Mouse (Mus musculus): ENCODE results near the gene Nufip2. TPM values are rescaled to one million over a fixed set of nuclear protein-coding genes. Genes with fewer than 3 reads are reported as not detected.
"Not testable (repeated sequence)": the region's sequence is repeated elsewhere in the genome, so short reads cannot be mapped to it uniquely, and the experiment has no call there.

The Nufip2 gene
- polyA plus RNA-seq, 1 experiment from 2014 or later, result 4.2 TPM

DNA sequence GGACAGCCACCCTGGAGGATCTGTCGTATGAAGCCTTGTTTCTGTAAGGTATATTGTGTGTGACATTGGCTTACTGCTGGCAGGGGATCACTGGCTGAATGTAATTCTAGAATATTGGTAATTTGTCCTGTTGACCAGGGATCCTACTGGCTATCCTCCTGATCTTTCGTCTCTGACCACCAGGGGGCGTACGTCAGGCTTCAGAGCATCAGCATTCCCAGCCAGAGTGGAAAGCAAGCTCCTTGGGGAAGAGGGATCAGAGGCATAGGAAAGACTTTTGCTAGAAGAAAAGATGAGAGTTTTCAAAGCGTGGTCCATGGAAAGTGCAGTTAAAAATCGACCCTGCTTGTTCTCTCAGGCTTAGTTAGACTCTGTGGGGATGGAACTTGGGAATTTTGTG is 51.3 kb downstream of the Nufip2 start:
- Histone ChIP-seq H3K9me3 (replicated peaks; ENCODE audit: control insufficient read depth, low read length) (no peaks in the 10 kb centered on the region), H3K27me3 (ENCODE audit: control insufficient read depth, insufficient read depth, low read length) (no peaks in the 10 kb centered on the region), H3K4me1 (ENCODE audit: control insufficient read depth, insufficient read depth, low read length) (no peaks in the 10 kb centered on the region), H3K4me3 (replicated peaks; ENCODE audit: low read length) (no peak overlapping the region), H3K27ac (ENCODE audit: low read length) (no peak overlapping the region), H3K4me2 (ENCODE audit: low read depth, low read length) (no peak overlapping the region), H3K9ac (ENCODE audit: low read length) (no peak overlapping the region), H3K36me3 (ENCODE audit: control insufficient read depth, insufficient read depth, low read length) (no peaks in the 10 kb centered on the region)
- whole genome bisulfite sequencing, result under 1% methylated on average over 6 of the region's 6 CpGs
- ATAC-seq (ENCODE audit: insufficient read depth, low FRiP score), result no peak

DNA sequence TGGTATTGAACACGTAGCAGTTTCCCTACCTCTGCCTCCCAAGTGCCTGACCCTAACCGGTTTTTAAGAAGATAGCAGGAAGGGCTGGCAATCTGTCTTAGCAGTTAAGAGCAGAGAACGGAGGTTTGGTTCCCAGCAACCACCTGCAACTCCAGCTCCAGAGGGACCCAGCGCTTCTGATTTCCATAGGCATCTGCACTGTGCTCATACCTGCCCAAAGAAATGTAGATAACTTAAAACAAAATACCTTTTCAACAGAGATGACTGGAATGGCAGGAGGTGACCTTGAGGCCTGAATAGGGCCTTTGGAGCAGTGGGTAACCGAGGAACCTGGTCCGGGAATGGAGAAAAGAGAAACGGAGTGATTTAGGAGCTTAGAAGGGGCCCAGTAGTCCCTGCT is 52.6 kb downstream of the Nufip2 start:
- H3K4me3 ChIP-seq (replicated peaks; ENCODE audit: low read length), result no peak overlapping the region
- no peak overlapping the region for H3K27ac ChIP-seq (ENCODE audit: low read length)
- no peak overlapping the region for H3K4me2 ChIP-seq (ENCODE audit: low read depth, low read length)
- 44% methylated on average over 7 of the region's 7 CpGs for WGBS
- no peaks in the 10 kb centered on the region for H3K27me3 ChIP-seq (ENCODE audit: control insufficient read depth, insufficient read depth, low read length)
- H3K9ac ChIP-seq (ENCODE audit: low read length), result no peak overlapping the region
- H3K36me3 ChIP-seq (ENCODE audit: control insufficient read depth, insufficient read depth, low read length), result no peaks in the 10 kb centered on the region
- no peaks in the 10 kb centered on the region for H3K9me3 ChIP-seq (replicated peaks; ENCODE audit: control insufficient read depth, low read length)
- H3K4me1 ChIP-seq (ENCODE audit: control insufficient read depth, insufficient read depth, low read length), result no peaks in the 10 kb centered on the region
- no peak for ATAC-seq (ENCODE audit: insufficient read depth, low FRiP score)

DNA sequence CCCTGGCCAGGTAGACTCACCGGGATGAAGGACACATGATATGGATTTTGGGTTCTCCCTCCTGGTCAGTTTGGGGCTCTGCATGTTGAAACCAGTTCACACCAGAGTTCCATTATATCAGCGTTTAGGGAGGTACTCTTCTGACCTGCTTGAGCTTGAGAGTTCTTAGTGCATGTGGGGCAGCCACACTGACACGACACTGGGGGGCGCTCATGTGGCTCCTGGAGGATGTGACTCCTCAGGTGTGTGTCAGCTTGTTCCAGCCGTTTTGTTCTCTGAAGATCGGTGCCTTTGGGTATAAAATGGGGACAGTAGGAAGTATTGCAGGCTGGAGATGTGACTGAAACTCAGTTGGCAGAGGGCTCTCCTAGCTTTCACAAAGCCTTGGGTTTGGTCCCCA is 58.0 kb downstream of the Nufip2 start:
- Histone ChIP-seq H3K36me3 (ENCODE audit: control insufficient read depth, insufficient read depth, low read length) (no peaks in the 10 kb centered on the region), H3K9ac (ENCODE audit: low read length) (no peak overlapping the region), H3K4me2 (ENCODE audit: low read depth, low read length) (no peak overlapping the region), H3K4me3 (replicated peaks; ENCODE audit: low read length) (no peak overlapping the region), H3K4me1 (ENCODE audit: control insufficient read depth, insufficient read depth, low read length) (no peaks in the 10 kb centered on the region), H3K9me3 (replicated peaks; ENCODE audit: control insufficient read depth, low read length) (no peaks in the 10 kb centered on the region), H3K27ac (ENCODE audit: low read length) (no peak overlapping the region), H3K27me3 (ENCODE audit: control insufficient read depth, insufficient read depth, low read length) (no peaks in the 10 kb centered on the region)
- no peak for ATAC-seq (ENCODE audit: insufficient read depth, low FRiP score)
- WGBS, result 32% methylated on average over 6 of the region's 6 CpGs

DNA sequence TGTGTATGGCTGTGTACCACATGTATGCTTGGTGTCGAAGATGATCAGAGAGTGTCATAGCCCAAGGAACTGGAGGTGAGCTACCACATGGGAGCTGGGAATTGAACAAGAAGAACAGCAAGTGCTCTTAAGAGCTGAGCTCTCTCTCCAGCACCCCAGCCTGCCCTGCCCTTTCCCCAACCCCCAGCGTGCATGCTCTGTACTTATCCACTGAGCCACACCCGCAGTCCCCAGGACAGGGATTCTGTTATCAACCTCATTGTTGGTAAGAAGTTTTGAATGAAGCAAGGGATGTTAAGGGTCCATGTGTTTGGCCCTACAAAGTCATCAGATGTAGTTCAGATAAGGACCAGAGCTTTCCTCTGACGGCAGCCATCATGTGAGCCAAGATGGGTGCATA is 60.7 kb downstream of the Nufip2 start:
- no peaks in the 10 kb centered on the region for H3K36me3 ChIP-seq (ENCODE audit: control insufficient read depth, insufficient read depth, low read length)
- WGBS, result 80% methylated on average over 4 of the region's 4 CpGs
- H3K27me3 ChIP-seq (ENCODE audit: control insufficient read depth, insufficient read depth, low read length), result no peaks in the 10 kb centered on the region
- no peak overlapping the region for H3K4me2 ChIP-seq (ENCODE audit: low read depth, low read length)
- no peak overlapping the region for H3K9ac ChIP-seq (ENCODE audit: low read length)
- H3K9me3 ChIP-seq (replicated peaks; ENCODE audit: control insufficient read depth, low read length), result no peaks in the 10 kb centered on the region
- H3K4me3 ChIP-seq (replicated peaks; ENCODE audit: low read length), result no peak overlapping the region
- no peaks in the 10 kb centered on the region for H3K4me1 ChIP-seq (ENCODE audit: control insufficient read depth, insufficient read depth, low read length)
- ATAC-seq (ENCODE audit: insufficient read depth, low FRiP score), result no peak
- H3K27ac ChIP-seq (ENCODE audit: low read length), result no peak overlapping the region

DNA sequence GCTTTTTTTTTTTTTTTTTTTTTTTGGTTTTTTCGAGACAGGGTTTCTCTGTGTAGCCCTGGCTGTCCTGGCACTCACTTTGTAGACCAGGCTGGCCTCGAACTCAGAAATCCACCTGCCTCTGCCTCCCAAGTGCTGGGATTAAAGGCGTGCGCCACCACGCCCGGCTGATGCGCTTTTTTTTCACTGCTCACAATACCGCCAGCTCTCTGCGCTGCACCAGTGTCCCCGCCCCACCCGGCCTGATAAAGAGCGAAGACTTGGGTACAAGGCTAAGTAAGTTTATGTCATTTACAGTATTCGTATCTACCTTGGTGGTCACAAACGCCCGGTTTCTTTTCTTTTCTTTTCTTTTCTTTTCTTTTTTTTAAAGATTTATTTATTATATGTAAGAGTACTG is 61.1 kb downstream of the Nufip2 start:
- not testable (repeated sequence) for H3K27ac ChIP-seq (ENCODE audit: low read length); H3K9me3 ChIP-seq (replicated peaks; ENCODE audit: control insufficient read depth, low read length); H3K4me1 ChIP-seq (ENCODE audit: control insufficient read depth, insufficient read depth, low read length); H3K36me3 ChIP-seq (ENCODE audit: control insufficient read depth, insufficient read depth, low read length); H3K27me3 ChIP-seq (ENCODE audit: control insufficient read depth, insufficient read depth, low read length); ATAC-seq (ENCODE audit: insufficient read depth, low FRiP score); H3K9ac ChIP-seq (ENCODE audit: low read length); H3K4me2 ChIP-seq (ENCODE audit: low read depth, low read length); H3K4me3 ChIP-seq (replicated peaks; ENCODE audit: low read length)
- 96% methylated on average over 13 of the region's 15 CpGs for WGBS

DNA sequence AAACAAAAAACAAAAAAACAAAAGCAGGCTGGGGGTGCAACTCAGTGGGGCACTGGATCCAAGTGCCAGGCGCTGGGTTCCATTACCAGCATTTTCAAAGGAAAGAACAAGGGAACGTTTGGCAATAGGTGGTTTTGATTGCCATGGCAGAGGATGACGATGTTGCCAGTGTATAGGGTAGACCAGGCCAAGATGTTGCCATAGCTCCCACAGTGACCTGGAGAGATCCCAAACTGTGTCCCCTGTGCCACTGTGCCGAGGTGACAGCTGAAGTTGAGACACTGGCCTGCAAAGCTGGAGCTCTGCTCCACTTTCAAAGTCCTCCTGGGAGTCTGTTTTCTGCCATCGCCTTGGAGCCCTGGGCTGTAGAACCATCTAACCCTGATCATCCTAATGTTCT is 63.0 kb downstream of the Nufip2 start:
- Histone ChIP-seq H3K4me1 (ENCODE audit: control insufficient read depth, insufficient read depth, low read length) (no peaks in the 10 kb centered on the region), H3K36me3 (ENCODE audit: control insufficient read depth, insufficient read depth, low read length) (no peaks in the 10 kb centered on the region), H3K4me3 (replicated peaks; ENCODE audit: low read length) (no peak overlapping the region), H3K4me2 (ENCODE audit: low read depth, low read length) (no peak overlapping the region), H3K27ac (ENCODE audit: low read length) (no peak overlapping the region), H3K9me3 (replicated peaks; ENCODE audit: control insufficient read depth, low read length) (no peaks in the 10 kb centered on the region), H3K9ac (ENCODE audit: low read length) (no peak overlapping the region), H3K27me3 (ENCODE audit: control insufficient read depth, insufficient read depth, low read length) (no peaks in the 10 kb centered on the region)
- ATAC-seq (ENCODE audit: insufficient read depth, low FRiP score), result no peak
- 88% methylated on average over 5 of the region's 5 CpGs for WGBS

DNA sequence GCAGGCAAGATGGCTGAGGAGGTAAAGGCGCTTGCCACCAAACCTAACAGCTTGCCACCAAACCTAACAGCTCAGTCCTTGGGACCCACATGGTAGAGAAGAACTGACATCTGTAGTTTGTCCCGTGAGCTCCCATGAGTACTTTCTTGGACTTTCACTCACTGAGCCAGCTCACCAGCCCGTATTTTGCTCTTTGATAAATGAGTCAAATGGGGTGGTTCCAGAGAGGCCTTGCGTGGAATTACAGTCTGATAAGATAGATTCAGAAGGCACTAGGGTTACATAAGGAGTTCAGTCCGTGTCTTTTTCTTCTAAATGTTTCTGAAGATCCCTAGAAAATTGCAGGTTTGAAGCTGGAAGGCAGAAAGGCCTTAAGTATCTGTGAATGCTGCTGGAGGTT is 66.6 kb downstream of the Nufip2 start:
- H3K27ac ChIP-seq (ENCODE audit: low read length), result no peak overlapping the region
- H3K27me3 ChIP-seq (ENCODE audit: control insufficient read depth, insufficient read depth, low read length), result no peaks in the 10 kb centered on the region
- no peak overlapping the region for H3K9ac ChIP-seq (ENCODE audit: low read length)
- no peaks in the 10 kb centered on the region for H3K9me3 ChIP-seq (replicated peaks; ENCODE audit: control insufficient read depth, low read length)
- H3K4me2 ChIP-seq (ENCODE audit: low read depth, low read length), result no peak overlapping the region
- no peaks in the 10 kb centered on the region for H3K4me1 ChIP-seq (ENCODE audit: control insufficient read depth, insufficient read depth, low read length)
- H3K4me3 ChIP-seq (replicated peaks; ENCODE audit: low read length), result no peak overlapping the region
- H3K36me3 ChIP-seq (ENCODE audit: control insufficient read depth, insufficient read depth, low read length), result no peaks in the 10 kb centered on the region
- 64% methylated on average over 5 of the region's 5 CpGs for WGBS
- ATAC-seq (ENCODE audit: insufficient read depth, low FRiP score), result no peak

DNA sequence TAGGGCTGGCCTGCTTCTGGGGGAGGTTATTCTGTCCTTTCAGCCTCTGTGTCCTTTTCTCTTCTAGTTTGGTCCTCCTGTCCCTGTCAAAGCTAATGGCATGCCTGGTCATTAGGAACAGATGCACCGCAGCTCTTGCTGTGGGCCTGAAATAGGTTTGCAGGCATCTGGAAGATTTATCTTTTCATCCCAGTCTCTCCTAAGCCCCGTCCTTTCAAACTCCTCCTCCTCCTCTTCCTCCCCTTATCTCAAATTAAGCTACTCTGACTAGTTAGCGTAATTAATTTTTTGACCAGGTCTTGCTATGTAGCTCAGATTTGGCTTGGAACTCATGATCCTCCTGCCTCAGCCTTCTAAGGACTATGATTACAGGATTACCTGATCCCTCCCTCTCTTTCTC is 67.5 kb downstream of the Nufip2 start:
- Histone ChIP-seq H3K9ac (ENCODE audit: low read length) (no peak overlapping the region), H3K4me3 (replicated peaks; ENCODE audit: low read length) (no peak overlapping the region), H3K4me2 (ENCODE audit: low read depth, low read length) (no peak overlapping the region), H3K27ac (ENCODE audit: low read length) (no peak overlapping the region), H3K27me3 (ENCODE audit: control insufficient read depth, insufficient read depth, low read length) (no peaks in the 10 kb centered on the region), H3K36me3 (ENCODE audit: control insufficient read depth, insufficient read depth, low read length) (no peaks in the 10 kb centered on the region), H3K9me3 (replicated peaks; ENCODE audit: control insufficient read depth, low read length) (no peaks in the 10 kb centered on the region), H3K4me1 (ENCODE audit: control insufficient read depth, insufficient read depth, low read length) (no peaks in the 10 kb centered on the region)
- ATAC-seq (ENCODE audit: insufficient read depth, low FRiP score), result no peak
- WGBS, result 67% methylated on average over 3 of the region's 3 CpGs

DNA sequence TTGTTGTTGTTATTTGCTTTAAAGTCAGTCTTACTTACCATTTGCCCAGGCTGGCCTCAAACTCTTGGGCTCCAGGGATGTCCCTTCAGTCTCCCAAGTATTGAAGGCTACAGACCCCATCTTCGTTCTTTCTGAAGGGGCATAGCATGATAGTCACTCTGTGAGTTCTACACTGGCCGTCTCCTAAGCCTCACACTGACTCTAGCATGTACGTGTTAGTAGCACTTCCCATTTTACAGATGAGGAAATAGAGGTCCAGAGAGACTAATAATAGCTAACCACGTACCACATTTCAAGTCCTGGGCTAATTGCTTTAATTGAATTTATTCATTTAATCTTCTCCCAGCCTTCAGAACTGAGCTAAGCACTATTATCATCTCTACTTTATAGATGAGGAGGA is 74.1 kb downstream of the Nufip2 start:
- no peak overlapping the region for H3K9ac ChIP-seq (ENCODE audit: low read length)
- no peaks in the 10 kb centered on the region for H3K9me3 ChIP-seq (replicated peaks; ENCODE audit: control insufficient read depth, low read length)
- ATAC-seq (ENCODE audit: insufficient read depth, low FRiP score), result no peak
- H3K36me3 ChIP-seq (ENCODE audit: control insufficient read depth, insufficient read depth, low read length), result no peaks in the 10 kb centered on the region
- H3K27ac ChIP-seq (ENCODE audit: low read length), result no peak overlapping the region
- no peak overlapping the region for H3K4me3 ChIP-seq (replicated peaks; ENCODE audit: low read length)
- H3K4me1 ChIP-seq (ENCODE audit: control insufficient read depth, insufficient read depth, low read length), result peaks cover 14% of the 10 kb centered on the region
- no peak overlapping the region for H3K4me2 ChIP-seq (ENCODE audit: low read depth, low read length)
- 79% methylated on average over 4 of the region's 4 CpGs for WGBS
- no peaks in the 10 kb centered on the region for H3K27me3 ChIP-seq (ENCODE audit: control insufficient read depth, insufficient read depth, low read length)

Measured in stomach, embryonic 16.5 days (tissue).